Mouse (Mus musculus) skeletal muscle tissue, postnatal 0 days (tissue): Measurements from ENCODE around the gene Dbndd2. TPM values are rescaled to one million over a fixed set of nuclear protein-coding genes. Genes with fewer than 3 reads are reported as not detected.

ENCODE experiments used
- polyA plus RNA-seq: library from polyadenylated mRNA; unstranded; fragments of >200 nt; fragmentation: Nextera tagmentation; extraction: Ambion mirVana; gene quantifications from 2 replicates; pipeline ENCODE4 v1.2.1, GENCODE M21; 2015

Dbndd2 gene
- 9.8 and 10.2 TPM in 2 replicates for polyA plus RNA-seq

GRCm38 (mm10) chr2:164485681-164486257 is at the start of gene Dbndd2:
TSS of gene Dbndd2 (plus strand) at chr2:164486106.

GRCm38 (mm10) chr2:164443460-164444000 is 42.4 kb upstream of the Dbndd2 start, which contains the start of gene Sdc4:
TSS of gene Sdc4 (minus strand) at chr2:164443887.

DNA sequence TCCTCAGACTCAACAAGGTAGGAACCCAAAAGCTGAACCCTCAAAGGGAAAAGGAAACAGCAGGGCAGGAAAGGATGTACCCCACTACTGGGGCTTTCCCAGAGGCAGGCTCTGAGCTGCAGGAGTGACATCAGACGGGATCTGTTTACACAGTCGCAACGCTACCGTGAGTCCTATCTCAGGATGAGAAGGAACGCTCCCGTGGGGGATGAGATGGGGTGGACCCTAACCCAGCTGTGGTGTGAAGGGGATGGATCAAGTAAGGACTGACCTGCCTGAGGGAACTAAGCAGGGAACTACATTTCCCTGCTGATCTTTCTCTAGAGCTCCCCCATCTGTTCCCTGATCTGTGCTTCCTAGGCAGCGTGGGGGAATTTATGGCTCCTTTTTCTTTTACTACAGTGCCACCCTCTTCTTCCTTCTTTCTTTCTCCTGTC is 29.0 kb upstream of the Dbndd2 start, which contains the start of gene Sys1:
Gene Sys1 (plus strand): TSS at position 101 of the 437 bp plus-strand sequence.

GRCm38 (mm10) chr2:164460745-164461551 is 25.0 kb upstream of the Dbndd2 start, which contains the start of gene Gm20458:
TSS of gene Gm20458 (plus strand) at chr2:164460967.

DNA sequence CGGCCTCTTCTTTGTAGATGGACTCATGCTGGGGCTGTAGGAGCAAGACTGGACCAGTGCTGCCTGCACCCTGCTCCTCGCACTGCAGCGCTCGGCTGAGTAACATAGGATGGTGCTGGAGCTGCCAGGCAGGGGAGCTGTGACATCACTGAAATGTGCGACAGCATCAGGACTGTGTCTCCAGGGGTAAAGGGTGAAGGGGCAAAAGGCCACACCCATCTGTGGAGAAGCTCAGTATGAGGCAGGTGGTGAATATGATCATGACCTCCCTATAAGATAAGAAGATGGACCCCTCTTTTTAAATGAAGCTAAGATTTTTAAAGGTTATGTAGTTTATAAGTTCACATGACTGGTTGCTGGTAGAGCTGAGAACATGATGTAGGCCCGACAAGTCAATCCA is 12.3 kb upstream of the Dbndd2 start, which contains the start of gene Trp53tg5:
Gene Trp53tg5 (minus strand): TSS at position 101 of the 400 bp plus-strand sequence.

GRCm38 (mm10) chr2:164496847-164497690 is 11.2 kb downstream of the Dbndd2 start, which contains the start of gene Pigt:
TSS of gene Pigt (plus strand) at chr2:164497520.

Other genes starting within 250 kb of the Dbndd2 start
- gene Svs2, start 247.6 kb upstream of the Dbndd2 start, polyA plus RNA-seq = not detected in 2 replicates
- not detected in 2 replicates for gene Svs3b, start 229.5 kb upstream of the Dbndd2 start, polyA plus RNA-seq
- gene Svs4, start 207.6 kb upstream of the Dbndd2 start, polyA plus RNA-seq = not detected in 2 replicates
- not detected in 2 replicates for gene Svs3a, start 196.8 kb upstream of the Dbndd2 start, polyA plus RNA-seq
- not detected in 2 replicates for gene Svs6, start 169.4 kb upstream of the Dbndd2 start, polyA plus RNA-seq
- gene Svs5, start 153.4 kb upstream of the Dbndd2 start, polyA plus RNA-seq = not detected in 2 replicates
- gene Slpi, start 97.0 kb upstream of the Dbndd2 start, polyA plus RNA-seq = 0.78 and 1.5 TPM in 2 replicates
- 0.07 and 0.08 TPM in 2 replicates for gene Rbpjl, start 83.0 kb upstream of the Dbndd2 start, polyA plus RNA-seq
- 2.3 and 2.8 TPM in 2 replicates for gene Matn4, start 80.9 kb upstream of the Dbndd2 start, polyA plus RNA-seq
- gene Sdc4, start 42.2 kb upstream of the Dbndd2 start, polyA plus RNA-seq = 51.3 and 53.3 TPM in 2 replicates
- 33.6 and 35.7 TPM in 2 replicates for gene Sys1, start 29.1 kb upstream of the Dbndd2 start, polyA plus RNA-seq
- 12.3 and 14.5 TPM in 2 replicates for gene Gm20458, start 25.1 kb upstream of the Dbndd2 start, polyA plus RNA-seq
- not detected in 2 replicates for gene Trp53tg5, start 12.4 kb upstream of the Dbndd2 start, polyA plus RNA-seq
- 36.4 and 37.9 TPM in 2 replicates for gene Pigt, start 11.4 kb downstream of the Dbndd2 start, polyA plus RNA-seq
- gene Wfdc2, start 76.3 kb downstream of the Dbndd2 start, polyA plus RNA-seq = 0.29 and 0.37 TPM in 2 replicates
- not detected in 2 replicates for gene Spint3, start 87.4 kb downstream of the Dbndd2 start, polyA plus RNA-seq
- gene Wfdc6a, start 99.3 kb downstream of the Dbndd2 start, polyA plus RNA-seq = not detected in 2 replicates
- not detected in 2 replicates for gene Eppin, start 107.5 kb downstream of the Dbndd2 start, polyA plus RNA-seq
- gene Wfdc6b, start 127.4 kb downstream of the Dbndd2 start, polyA plus RNA-seq = not detected in 2 replicates
- not detected in 2 replicates for gene Wfdc8, start 127.5 kb downstream of the Dbndd2 start, polyA plus RNA-seq
- gene Wfdc16, start 152.7 kb downstream of the Dbndd2 start, polyA plus RNA-seq = not detected in 2 replicates
- not detected in 2 replicates for gene Wfdc10, start 169.9 kb downstream of the Dbndd2 start, polyA plus RNA-seq
- gene Wfdc9, start 170.5 kb downstream of the Dbndd2 start, polyA plus RNA-seq = not detected in 2 replicates
- not detected in 2 replicates for gene Wfdc11, start 188.0 kb downstream of the Dbndd2 start, polyA plus RNA-seq
- 0.21 TPM in 1 of 2 replicates, not detected in the other for gene Wfdc13, start 199.0 kb downstream of the Dbndd2 start, polyA plus RNA-seq
- not detected in 2 replicates for gene Spint4, start 212.4 kb downstream of the Dbndd2 start, polyA plus RNA-seq
- not detected in 2 replicates for gene Spint5, start 229.2 kb downstream of the Dbndd2 start, polyA plus RNA-seq